Mouse (Mus musculus) embryonic fibroblast, embryonic 13.5 days (primary cell): ENCODE measurements around the gene Plekhs1.

Source experiments
- CTCF ChIP-seq: IDR thresholded peaks from 2 replicates; pipeline ENCODE4 v1.5.1; 2011; ENCODE audit warnings: mild to moderate bottlenecking, control low read depth, low read length, moderate library complexity, borderline replicate concordance; ENCODE audit not compliant: insufficient read depth
- POLR2A ChIP-seq: IDR thresholded peaks from 2 replicates; pipeline ENCODE4 v1.6.1; 2011; ENCODE audit warnings: low read depth, mild to moderate bottlenecking, control low read depth, low read length, moderate library complexity

DNA sequence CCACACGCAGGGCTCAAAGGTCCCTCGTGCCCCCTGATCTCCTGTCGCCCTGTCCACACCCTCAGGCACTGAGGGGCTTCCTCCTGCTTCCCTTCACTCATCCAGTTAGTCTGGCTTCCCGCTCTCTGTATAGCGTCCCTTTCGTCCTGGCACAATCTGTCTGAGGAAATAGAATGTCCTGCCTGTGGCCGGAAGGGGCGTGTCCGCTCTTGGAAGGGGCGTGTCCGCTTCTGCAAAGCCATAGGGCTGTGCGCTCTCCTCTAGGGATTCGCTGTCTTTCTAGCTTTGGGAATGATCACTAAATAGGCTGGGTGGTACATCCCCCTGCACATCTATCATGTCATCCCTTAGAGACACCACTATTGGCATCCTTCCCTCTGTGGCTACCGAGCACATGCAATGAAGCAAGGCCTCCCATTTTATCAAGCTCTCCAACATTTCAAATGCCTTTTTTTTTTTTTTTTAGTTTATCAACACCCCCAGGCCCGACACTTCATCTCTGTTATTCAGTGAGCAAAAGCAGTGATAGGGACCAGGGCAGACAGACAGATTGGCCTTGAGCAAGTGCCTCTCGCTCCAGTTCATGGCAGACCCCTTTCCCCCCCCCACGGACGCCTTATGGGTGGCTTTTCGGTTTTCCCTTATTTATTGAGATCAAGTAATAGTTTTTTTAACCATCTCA lies 13.6 kb downstream of the Plekhs1 start:
- no peak for TF ChIP-seq CTCF
- TF ChIP-seq POLR2A = no peak
